Mouse (Mus musculus) retina, postnatal 1 day (tissue): Measurements from ENCODE around the gene Sh3bp5.
A peak's percentile ranks its signal among the peaks of the same experiment; 100 is the strongest.

ENCODE experiments used
- DNase-seq: peaks from one replicate; pipeline ENCODE4 v3.0.0-alpha.2; 2012

Gene Sh3bp5

DNA sequence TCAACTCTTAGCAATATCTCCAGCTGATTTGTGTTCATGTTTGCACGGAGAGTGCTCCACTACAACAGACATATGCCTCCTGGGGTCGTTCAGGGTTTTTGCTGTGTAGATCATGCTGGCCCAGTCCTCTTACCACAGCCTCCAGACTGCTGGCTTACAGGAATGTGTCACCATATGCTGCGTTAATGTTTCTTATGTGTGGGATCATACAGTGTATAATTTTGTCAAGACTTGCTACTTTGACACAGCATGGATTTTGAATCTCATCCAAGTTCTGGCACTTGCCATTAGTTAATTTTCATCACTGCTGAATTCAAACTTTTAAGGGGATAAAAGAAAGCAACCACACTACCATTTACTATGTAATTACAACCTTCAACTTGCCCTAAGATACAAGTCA, 100.1 kb downstream of the Sh3bp5 start:
- no peak for DNase-seq

DNA sequence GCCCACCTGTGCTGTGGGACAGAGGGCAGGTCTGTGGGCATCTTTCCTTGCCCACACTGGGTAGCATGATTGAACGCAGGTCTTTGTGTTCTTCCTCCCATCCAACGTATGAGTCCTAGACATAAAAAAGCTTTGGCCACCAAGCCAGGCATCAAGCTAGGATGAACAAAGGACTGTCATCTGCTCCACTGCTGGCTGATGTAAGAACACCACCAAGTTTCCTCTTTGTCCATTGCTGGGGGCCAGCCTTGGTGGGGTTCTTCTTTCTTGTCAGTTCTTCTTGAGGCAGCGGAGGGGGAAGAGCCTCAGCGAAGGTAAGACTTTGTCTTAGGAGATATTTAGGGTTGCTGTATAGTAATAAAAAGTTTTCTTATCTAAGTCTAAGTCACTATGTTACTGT, 104.9 kb downstream of the Sh3bp5 start:
- no peak for DNase-seq

DNA sequence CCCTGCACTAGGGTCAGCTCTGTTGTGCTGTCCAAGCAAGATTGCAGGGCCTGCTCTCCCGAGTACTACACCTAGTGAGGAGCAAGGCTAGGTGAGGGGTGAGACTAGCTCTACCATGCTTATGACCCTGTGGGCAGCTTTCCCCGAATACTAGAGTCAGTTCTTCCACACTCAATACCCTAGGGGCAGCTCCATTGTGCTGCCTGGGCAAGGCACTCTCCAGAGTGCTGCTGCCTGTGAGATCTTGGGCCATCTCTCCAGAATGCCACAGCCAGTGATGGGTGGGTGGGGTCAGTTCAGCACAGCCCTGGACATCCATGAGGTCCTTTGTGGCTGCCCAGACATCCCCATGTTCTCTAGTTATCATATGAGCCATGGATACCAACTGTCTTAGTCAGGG, 106.1 kb downstream of the Sh3bp5 start:
- DNase-seq: no peak

- DNase-seq: no peak
These were observed 108.2 kb downstream of the Sh3bp5 start for GRCm38 (mm10) chr14:31327681-31328080.

GRCm38 (mm10) chr14:31327196-31327595, 108.7 kb downstream of the Sh3bp5 start:
- DNase-seq: no peak

- no peak for DNase-seq
These were observed 109.1 kb downstream of the Sh3bp5 start for GRCm38 (mm10) chr14:31326770-31327169.

GRCm38 (mm10) chr14:31325551-31325950, 110.3 kb downstream of the Sh3bp5 start:
- DNase-seq: no peak

- DNase-seq: no peak
These were observed 111.0 kb downstream of the Sh3bp5 start for GRCm38 (mm10) chr14:31324851-31325250.

DNA sequence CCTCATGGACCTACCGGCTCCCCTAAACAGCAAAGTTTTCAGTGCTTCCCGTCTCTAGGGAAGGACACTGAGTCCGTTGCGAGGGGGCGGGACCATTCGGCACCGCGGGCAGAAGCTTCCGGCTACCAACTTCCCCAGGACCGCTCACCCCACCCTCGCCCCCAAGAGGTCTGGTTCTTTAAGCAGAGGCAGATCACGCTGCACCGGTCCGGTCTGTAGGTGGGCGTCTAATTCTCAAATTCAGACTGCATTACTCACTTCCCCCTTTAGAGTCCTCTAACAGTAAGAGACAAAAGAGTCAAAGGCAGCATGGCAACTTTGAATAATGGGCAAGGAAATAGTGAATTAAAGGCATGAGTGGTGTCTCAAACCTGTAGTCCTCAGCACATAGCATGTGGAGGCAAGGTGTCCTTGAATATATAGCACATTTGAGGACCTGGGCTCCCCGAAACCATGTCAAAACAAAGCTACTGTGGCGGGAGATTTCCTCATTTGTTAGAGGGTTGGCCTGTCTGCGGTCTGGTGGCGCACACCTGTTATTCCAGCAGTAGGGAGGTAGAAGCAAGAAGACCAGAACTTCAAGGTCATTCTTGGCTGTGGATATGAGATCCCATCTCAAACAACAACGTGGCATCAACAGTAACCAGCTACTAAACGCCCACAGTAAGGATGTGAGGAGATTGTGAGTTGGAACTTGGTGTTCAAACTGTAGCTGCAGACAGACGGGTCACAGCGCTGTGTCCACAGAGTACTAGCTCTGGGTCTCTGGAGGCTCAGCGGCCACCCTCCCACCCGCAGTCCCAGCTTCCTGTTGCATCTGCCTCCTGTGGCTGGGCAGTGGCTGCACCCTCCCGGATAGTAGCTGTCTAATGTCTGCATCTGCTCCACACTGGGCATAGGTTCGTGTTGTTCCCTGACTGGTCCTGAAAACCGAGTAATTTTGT, 111.8 kb downstream of the Sh3bp5 start, which contains the start of gene Dnah1:
Dnah1 (minus strand) TSS at position 48 of the 944 bp plus-strand sequence.
- peak; percentile 53 for DNase-seq

- no peak for DNase-seq
These were observed 112.7 kb downstream of the Sh3bp5 start for GRCm38 (mm10) chr14:31323189-31323588.

- no peak for DNase-seq
These were observed 113.7 kb downstream of the Sh3bp5 start for GRCm38 (mm10) chr14:31322191-31322590.

GRCm38 (mm10) chr14:31321181-31321580, 114.7 kb downstream of the Sh3bp5 start:
- no peak for DNase-seq

GRCm38 (mm10) chr14:31319546-31319945, 116.3 kb downstream of the Sh3bp5 start:
- DNase-seq: no peak

DNA sequence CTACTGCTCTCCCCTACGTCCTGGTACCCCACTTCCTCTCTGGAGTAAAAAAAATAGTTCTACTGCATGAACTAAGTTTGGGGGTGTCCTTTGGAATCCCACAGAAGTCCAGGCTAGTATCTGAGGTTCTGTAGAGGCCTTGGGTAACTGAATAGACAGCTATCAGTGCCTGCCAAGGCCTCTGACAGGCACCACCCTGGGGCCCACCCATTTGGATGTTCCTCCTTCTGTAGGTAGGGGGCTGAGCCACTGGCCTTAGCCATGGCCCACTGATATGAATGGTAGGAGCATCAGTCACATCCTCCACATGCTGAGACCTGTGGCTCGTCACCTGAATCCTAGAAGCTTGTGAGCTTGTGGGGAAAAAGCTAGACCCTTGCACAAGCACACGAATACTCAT, 118.1 kb downstream of the Sh3bp5 start:
- DNase-seq: no peak

DNA sequence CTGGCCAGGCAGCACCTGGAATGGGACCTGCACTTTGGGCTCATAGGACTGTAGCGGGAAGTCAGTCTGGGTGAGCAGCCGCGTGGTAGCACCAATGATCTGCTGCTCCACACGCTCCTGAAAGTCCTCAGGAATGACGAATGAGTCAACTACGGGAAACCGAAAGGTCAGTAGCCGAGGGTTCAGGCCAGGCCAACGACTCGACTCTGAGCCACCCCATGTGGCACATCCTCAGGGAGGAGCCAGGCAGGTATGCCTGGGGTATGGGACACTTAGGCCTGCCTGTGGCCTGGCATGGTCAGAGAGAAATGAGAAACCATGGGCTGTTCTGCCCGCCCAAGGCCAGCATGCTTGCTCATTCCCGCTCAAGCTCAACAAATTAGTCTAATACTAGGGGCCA, 119.3 kb downstream of the Sh3bp5 start:
- no peak for DNase-seq

GRCm38 (mm10) chr14:31313192-31313591, 122.7 kb downstream of the Sh3bp5 start:
- no peak for DNase-seq
